Mouse (Mus musculus): ENCODE results near the gene Psmb7. TPM values are rescaled to one million over a fixed set of nuclear protein-coding genes. Genes with fewer than 3 reads are reported as not detected.

Gene Psmb7
- polyA plus RNA-seq, 1 experiment from 2014 or later: 204 TPM

GRCm38 (mm10) chr2:38616072-38616471 lies 27.8 kb downstream of the Psmb7 start:
- peaks cover 20% of the 10 kb centered on the region for H3K4me1 ChIP-seq (replicated peaks)
- H3K4me2 ChIP-seq: no peak overlapping the region
- H3K27ac ChIP-seq: no peak overlapping the region
- H3K4me3 ChIP-seq: no peak overlapping the region
- peaks cover 19% of the 10 kb centered on the region for H3K36me3 ChIP-seq
- WGBS: 46% methylated on average over 4 of the region's 4 CpGs
- H3K9ac ChIP-seq: no peak overlapping the region
- no peaks in the 10 kb centered on the region for H3K9me3 ChIP-seq (replicated peaks)
- no peak for ATAC-seq (replicated peaks; ENCODE audit: insufficient number of reproducible peaks, insufficient read depth, low FRiP score, low read depth)
- H3K27me3 ChIP-seq: no peaks in the 10 kb centered on the region

- WGBS: 73% methylated on average over 6 of the region's 6 CpGs
- Histone ChIP-seq H3K4me1 (replicated peaks) (peaks cover 20% of the 10 kb centered on the region), H3K27ac (no peak overlapping the region)
Measured at GRCm38 (mm10) chr2:38614437-38614836, 29.4 kb downstream of the Psmb7 start.

GRCm38 (mm10) chr2:38613576-38613975 lies 30.3 kb downstream of the Psmb7 start:
- Histone ChIP-seq H3K4me3 (no peak overlapping the region), H3K4me2 (no peak overlapping the region), H3K9ac (no peak overlapping the region), H3K4me1 (replicated peaks) (peaks cover 25% of the 10 kb centered on the region), H3K27me3 (no peaks in the 10 kb centered on the region), H3K9me3 (replicated peaks) (no peaks in the 10 kb centered on the region), H3K27ac (no peak overlapping the region), H3K36me3 (peaks cover 12% of the 10 kb centered on the region)
- ATAC-seq (replicated peaks; ENCODE audit: insufficient number of reproducible peaks, insufficient read depth, low FRiP score, low read depth): no peak
- 82% methylated on average over 3 of the region's 3 CpGs for WGBS

More at GRCm38 (mm10) chr2:38614437-38614836, 29.4 kb downstream of the Psmb7 start:
- Histone ChIP-seq H3K36me3 (peaks cover 18% of the 10 kb centered on the region), H3K4me3 (no peak overlapping the region), H3K9ac (no peak overlapping the region), H3K4me2 (no peak overlapping the region), H3K27me3 (no peaks in the 10 kb centered on the region), H3K9me3 (replicated peaks) (no peaks in the 10 kb centered on the region)
- ATAC-seq (replicated peaks; ENCODE audit: insufficient number of reproducible peaks, insufficient read depth, low FRiP score, low read depth): no peak

GRCm38 (mm10) chr2:38612596-38612995 lies 31.3 kb downstream of the Psmb7 start:
- no peak overlapping the region for H3K4me3 ChIP-seq
- H3K27ac ChIP-seq: no peak overlapping the region
- no peaks in the 10 kb centered on the region for H3K9me3 ChIP-seq (replicated peaks)
- H3K9ac ChIP-seq: no peak overlapping the region
- no peak for ATAC-seq (replicated peaks; ENCODE audit: insufficient number of reproducible peaks, insufficient read depth, low FRiP score, low read depth)
- peaks cover 9% of the 10 kb centered on the region for H3K36me3 ChIP-seq
- H3K4me2 ChIP-seq: no peak overlapping the region
- 93% methylated on average over 6 of the region's 6 CpGs for WGBS
- H3K27me3 ChIP-seq: no peaks in the 10 kb centered on the region
- peaks cover 26% of the 10 kb centered on the region for H3K4me1 ChIP-seq (replicated peaks)

- no peaks in the 10 kb centered on the region for H3K9me3 ChIP-seq (replicated peaks)
- no peak overlapping the region for H3K27ac ChIP-seq
- WGBS: 82% methylated on average over 2 of the region's 2 CpGs
- no peaks in the 10 kb centered on the region for H3K27me3 ChIP-seq
- no peak overlapping the region for H3K9ac ChIP-seq
- peaks cover 9% of the 10 kb centered on the region for H3K4me1 ChIP-seq (replicated peaks)
- ATAC-seq (replicated peaks; ENCODE audit: insufficient number of reproducible peaks, insufficient read depth, low FRiP score, low read depth): no peak
- peaks cover 11% of the 10 kb centered on the region for H3K36me3 ChIP-seq
- no peak overlapping the region for H3K4me2 ChIP-seq
- H3K4me3 ChIP-seq: no peak overlapping the region
Measured at GRCm38 (mm10) chr2:38610161-38610560, 33.7 kb downstream of the Psmb7 start.

- peaks cover 5% of the 10 kb centered on the region for H3K4me1 ChIP-seq (replicated peaks)
- H3K27me3 ChIP-seq: no peaks in the 10 kb centered on the region
- no peak overlapping the region for H3K27ac ChIP-seq
- WGBS: 87% methylated on average over 11 of the region's 11 CpGs
- H3K4me2 ChIP-seq: no peak overlapping the region
- H3K9me3 ChIP-seq (replicated peaks): no peaks in the 10 kb centered on the region
- no peak overlapping the region for H3K9ac ChIP-seq
- H3K36me3 ChIP-seq: peaks cover 11% of the 10 kb centered on the region
- H3K4me3 ChIP-seq: no peak overlapping the region
- no peak for ATAC-seq (replicated peaks; ENCODE audit: insufficient number of reproducible peaks, insufficient read depth, low FRiP score, low read depth)
Measured at GRCm38 (mm10) chr2:38609310-38609709, 34.6 kb downstream of the Psmb7 start.

GRCm38 (mm10) chr2:38608831-38609309 lies 35.0 kb downstream of the Psmb7 start:
- H3K36me3 ChIP-seq: peaks cover 11% of the 10 kb centered on the region
- H3K27ac ChIP-seq: no peak overlapping the region
- H3K4me2 ChIP-seq: no peak overlapping the region
- H3K9ac ChIP-seq: no peak overlapping the region
- no peaks in the 10 kb centered on the region for H3K27me3 ChIP-seq
- no peak overlapping the region for H3K4me3 ChIP-seq
- peaks cover 5% of the 10 kb centered on the region for H3K4me1 ChIP-seq (replicated peaks)
- 69% methylated on average over 5 of the region's 5 CpGs for WGBS
- no peak for ATAC-seq (replicated peaks; ENCODE audit: insufficient number of reproducible peaks, insufficient read depth, low FRiP score, low read depth)
- H3K9me3 ChIP-seq (replicated peaks): no peaks in the 10 kb centered on the region

GRCm38 (mm10) chr2:38607716-38608115 lies 36.2 kb downstream of the Psmb7 start:
- ATAC-seq (replicated peaks; ENCODE audit: insufficient number of reproducible peaks, insufficient read depth, low FRiP score, low read depth): no peak
- 82% methylated on average over 1 of the region's 1 CpGs for WGBS
- H3K27ac ChIP-seq: no peak overlapping the region
- peaks cover 6% of the 10 kb centered on the region for H3K36me3 ChIP-seq
- peaks cover 5% of the 10 kb centered on the region; the same call in 1 of the 2 replicates for H3K4me1 ChIP-seq (replicated peaks)
- H3K27me3 ChIP-seq: no peaks in the 10 kb centered on the region
- H3K9ac ChIP-seq: no peak overlapping the region
- H3K9me3 ChIP-seq (replicated peaks): no peaks in the 10 kb centered on the region
- no peak overlapping the region for H3K4me2 ChIP-seq
- H3K4me3 ChIP-seq: no peak overlapping the region

GRCm38 (mm10) chr2:38600842-38601241 lies 43.0 kb downstream of the Psmb7 start:
- Histone ChIP-seq H3K9me3 (replicated peaks) (no peaks in the 10 kb centered on the region), H3K4me1 (replicated peaks) (no peaks in the 10 kb centered on the region; the same call in 1 of the 2 replicates), H3K27ac (no peak overlapping the region), H3K36me3 (no peaks in the 10 kb centered on the region), H3K27me3 (no peaks in the 10 kb centered on the region), H3K4me3 (no peak overlapping the region), H3K9ac (no peak overlapping the region), H3K4me2 (no peak overlapping the region)
- no peak for ATAC-seq (replicated peaks; ENCODE audit: insufficient number of reproducible peaks, insufficient read depth, low FRiP score, low read depth)

GRCm38 (mm10) chr2:38598395-38598794 lies 45.5 kb downstream of the Psmb7 start:
- Histone ChIP-seq H3K27ac (no peak overlapping the region), H3K27me3 (no peaks in the 10 kb centered on the region), H3K9me3 (replicated peaks) (no peaks in the 10 kb centered on the region), H3K4me1 (replicated peaks) (no peaks in the 10 kb centered on the region; the same call in 1 of the 2 replicates), H3K9ac (no peak overlapping the region), H3K36me3 (no peaks in the 10 kb centered on the region), H3K4me3 (no peak overlapping the region), H3K4me2 (no peak overlapping the region)
- WGBS: 95% methylated on average over 2 of the region's 2 CpGs
- ATAC-seq (replicated peaks; ENCODE audit: insufficient number of reproducible peaks, insufficient read depth, low FRiP score, low read depth): no peak

- H3K4me3 ChIP-seq: no peak overlapping the region
- H3K9me3 ChIP-seq (replicated peaks): no peaks in the 10 kb centered on the region
- H3K36me3 ChIP-seq: no peaks in the 10 kb centered on the region
- no peak overlapping the region for H3K9ac ChIP-seq
- 75% methylated on average over 1 of the region's 1 CpGs for WGBS
- no peak overlapping the region for H3K27ac ChIP-seq
- H3K27me3 ChIP-seq: no peaks in the 10 kb centered on the region
- H3K4me2 ChIP-seq: no peak overlapping the region
- H3K4me1 ChIP-seq (replicated peaks): no peaks in the 10 kb centered on the region; the same call in 1 of the 2 replicates
- no peak for ATAC-seq (replicated peaks; ENCODE audit: insufficient number of reproducible peaks, insufficient read depth, low FRiP score, low read depth)
Measured at GRCm38 (mm10) chr2:38597896-38598295, 46.0 kb downstream of the Psmb7 start.

GRCm38 (mm10) chr2:38594874-38595273 lies 49.0 kb downstream of the Psmb7 start:
- Histone ChIP-seq H3K4me3 (no peak overlapping the region), H3K9me3 (replicated peaks) (no peaks in the 10 kb centered on the region), H3K4me1 (replicated peaks) (peaks cover 9% of the 10 kb centered on the region; the same call in 1 of the 2 replicates), H3K9ac (no peak overlapping the region), H3K27me3 (no peaks in the 10 kb centered on the region), H3K36me3 (0 out of 2 replicates have a peak, but pooled peaks cover under 1% of the 10 kb centered on the region), H3K4me2 (no peak overlapping the region), H3K27ac (no peak overlapping the region)
- no peak for ATAC-seq (replicated peaks; ENCODE audit: insufficient number of reproducible peaks, insufficient read depth, low FRiP score, low read depth)
- 77% methylated on average over 7 of the region's 7 CpGs for WGBS

All from heart, embryonic 15.5 days (tissue).